Mouse (Mus musculus): Measurements from ENCODE around the gene Pate4. TPM values are rescaled to one million over a fixed set of nuclear protein-coding genes. Genes with fewer than 3 reads are reported as not detected.
"Not testable (repeated sequence)": the region's sequence is repeated elsewhere in the genome, so short reads cannot be mapped to it uniquely, and the experiment has no call there.

The Pate4 gene
- 0.10 TPM in 1 of 2 replicates, not detected in the other for polyA plus RNA-seq (2012; rRNA removed)

- TF ChIP-seq CTCF (IDR thresholded peaks at IDR 0.05; ENCODE audit: control insufficient read depth, insufficient read depth, insufficient replicate concordance, low read depth, low read length) = no peak
- no peak for TF ChIP-seq POLR2A (IDR thresholded peaks at IDR 0.05; ENCODE audit: control insufficient read depth, low read depth, low read length)
- H3K4me1 ChIP-seq (ENCODE audit: control insufficient read depth, insufficient read depth, low read length) = no peaks in the 10 kb centered on the region
- no peaks in the 10 kb centered on the region for H3K36me3 ChIP-seq (ENCODE audit: control insufficient read depth, insufficient read depth, low read length)
- no peaks in the 10 kb centered on the region for H3K27me3 ChIP-seq (ENCODE audit: control insufficient read depth, insufficient read depth, low read length)
- H3K27ac ChIP-seq (ENCODE audit: control insufficient read depth, insufficient read depth, low read depth, low read length) = no peak within 1 kb of the TSS
- no peak within 1 kb of the TSS for H3K4me3 ChIP-seq (ENCODE audit: control insufficient read depth, low read depth, low read length)
Measured at GRCm38 (mm10) chr9:35611841-35612240, at the start of gene Pate4. TSS of gene Pate4 (minus strand) at chr9:35611941.

DNA sequence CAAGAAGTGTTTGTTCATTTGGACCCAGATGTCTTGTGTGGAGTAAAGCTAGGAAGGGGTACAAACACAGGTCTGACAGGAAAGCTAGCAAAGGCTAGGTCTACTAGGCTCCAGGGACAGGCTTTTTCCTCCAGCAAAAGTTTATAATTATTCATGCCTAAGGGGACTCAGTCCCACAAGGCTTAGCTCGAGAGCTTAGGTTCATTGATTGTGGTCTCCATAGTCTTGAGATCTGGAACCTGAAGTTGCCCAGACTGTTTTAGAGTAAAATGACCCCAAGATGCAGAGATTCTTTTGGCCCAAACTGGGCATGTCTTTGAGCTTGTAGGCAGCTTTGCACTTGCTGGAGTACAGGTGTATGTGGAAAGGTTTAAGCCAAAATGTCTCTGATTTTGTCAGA, 36.4 kb upstream of the Pate4 start, which contains the start of gene Pate3:
TSS of gene Pate3 (minus strand) at position 101 of the 400 bp plus-strand sequence.
- no peak within 1 kb of the TSS for H3K4me3 ChIP-seq (ENCODE audit: control insufficient read depth, low read depth, low read length)
- no peaks in the 10 kb centered on the region for H3K36me3 ChIP-seq (ENCODE audit: control insufficient read depth, insufficient read depth, low read length)
- H3K27me3 ChIP-seq (ENCODE audit: control insufficient read depth, insufficient read depth, low read length) = no peaks in the 10 kb centered on the region
- H3K4me1 ChIP-seq (ENCODE audit: control insufficient read depth, insufficient read depth, low read length) = no peaks in the 10 kb centered on the region
- no peak within 1 kb of the TSS for H3K27ac ChIP-seq (ENCODE audit: control insufficient read depth, insufficient read depth, low read depth, low read length)
- no peak for TF ChIP-seq POLR2A (IDR thresholded peaks at IDR 0.05; ENCODE audit: control insufficient read depth, low read depth, low read length)
- TF ChIP-seq CTCF (IDR thresholded peaks at IDR 0.05; ENCODE audit: control insufficient read depth, insufficient read depth, insufficient replicate concordance, low read depth, low read length) = no peak

DNA sequence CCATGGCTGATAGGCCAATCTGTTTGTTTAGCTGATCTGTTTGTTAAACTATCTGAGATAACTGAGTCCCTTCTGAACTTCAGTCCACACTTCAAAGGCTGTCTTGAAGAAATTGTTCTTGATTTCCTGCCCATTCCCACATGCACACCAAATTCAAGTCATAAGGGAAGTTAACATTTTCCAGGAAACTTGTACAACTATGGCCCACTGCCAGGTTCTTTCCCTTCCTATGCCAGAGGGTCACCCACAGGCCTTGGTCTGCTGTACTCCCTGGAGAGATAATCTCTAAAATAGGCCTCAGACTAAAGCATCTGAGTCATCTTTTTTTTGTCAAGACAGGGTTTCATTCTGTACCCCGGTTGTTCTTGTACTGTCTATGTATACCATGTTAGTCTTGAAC, 21.2 kb upstream of the Pate4 start:
- H3K4me1 ChIP-seq (ENCODE audit: control insufficient read depth, insufficient read depth, low read length) = no peaks in the 10 kb centered on the region
- TF ChIP-seq POLR2A (IDR thresholded peaks at IDR 0.05; ENCODE audit: control insufficient read depth, low read depth, low read length) (no peak), CTCF (IDR thresholded peaks at IDR 0.05; ENCODE audit: control insufficient read depth, insufficient read depth, insufficient replicate concordance, low read depth, low read length) (no peak)
- no peak overlapping the region for H3K27ac ChIP-seq (ENCODE audit: control insufficient read depth, insufficient read depth, low read depth, low read length)
- H3K27me3 ChIP-seq (ENCODE audit: control insufficient read depth, insufficient read depth, low read length) = no peaks in the 10 kb centered on the region
- H3K36me3 ChIP-seq (ENCODE audit: control insufficient read depth, insufficient read depth, low read length) = no peaks in the 10 kb centered on the region
- no peak overlapping the region for H3K4me3 ChIP-seq (ENCODE audit: control insufficient read depth, low read depth, low read length)

- not testable (repeated sequence) for H3K27ac ChIP-seq (ENCODE audit: control insufficient read depth, insufficient read depth, low read depth, low read length); H3K4me1 ChIP-seq (ENCODE audit: control insufficient read depth, insufficient read depth, low read length); H3K27me3 ChIP-seq (ENCODE audit: control insufficient read depth, insufficient read depth, low read length); H3K4me3 ChIP-seq (ENCODE audit: control insufficient read depth, low read depth, low read length); H3K36me3 ChIP-seq (ENCODE audit: control insufficient read depth, insufficient read depth, low read length)
Measured at GRCm38 (mm10) chr9:35616784-35617183, 5.0 kb upstream of the Pate4 start.

- H3K36me3 ChIP-seq (ENCODE audit: control insufficient read depth, insufficient read depth, low read length) = no peaks in the 10 kb centered on the region
- no peak overlapping the region for H3K4me3 ChIP-seq (ENCODE audit: control insufficient read depth, low read depth, low read length)
- TF ChIP-seq POLR2A (IDR thresholded peaks at IDR 0.05; ENCODE audit: control insufficient read depth, low read depth, low read length) = no peak
- TF ChIP-seq CTCF (IDR thresholded peaks at IDR 0.05; ENCODE audit: control insufficient read depth, insufficient read depth, insufficient replicate concordance, low read depth, low read length) = no peak
Measured at GRCm38 (mm10) chr9:35614005-35614404, 2.3 kb upstream of the Pate4 start.

DNA sequence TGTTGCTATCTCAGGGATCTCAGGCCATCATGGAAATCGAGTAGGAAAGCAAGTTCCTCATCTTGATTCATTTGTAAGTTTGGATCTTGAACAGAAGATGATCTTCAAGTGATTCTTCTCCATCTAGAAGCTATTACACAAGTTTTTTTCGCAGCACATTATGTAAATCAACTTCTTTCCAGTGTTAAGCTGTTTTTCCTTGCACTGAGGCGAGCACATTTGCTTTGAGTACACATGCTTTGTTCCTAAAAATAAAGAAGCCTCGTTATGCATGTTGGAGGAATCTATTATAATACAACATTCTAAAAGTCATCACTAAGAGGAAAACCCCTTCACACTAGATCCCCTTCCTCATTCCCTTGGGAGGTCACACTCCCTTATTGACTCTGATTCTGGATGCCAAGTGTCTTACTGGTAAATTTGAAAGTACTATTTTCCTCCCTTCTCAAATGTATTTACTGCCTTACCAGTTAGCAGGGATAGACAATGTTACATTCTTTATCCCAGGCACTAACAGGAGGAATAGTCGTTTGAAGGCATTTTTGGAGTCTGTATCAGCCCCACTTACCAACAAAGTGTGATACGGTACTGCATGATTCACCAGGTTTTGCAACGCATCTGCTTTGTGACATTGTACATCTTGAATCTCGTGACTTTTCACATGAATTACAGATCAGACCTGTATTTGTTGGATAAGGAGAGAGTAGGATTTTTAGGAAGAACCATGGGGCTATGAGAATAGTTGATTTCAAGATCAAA, 3.9 kb downstream of the Pate4 start:
- Histone ChIP-seq H3K27me3 (ENCODE audit: control insufficient read depth, insufficient read depth, low read length) (no peaks in the 10 kb centered on the region), H3K36me3 (ENCODE audit: control insufficient read depth, insufficient read depth, low read length) (no peaks in the 10 kb centered on the region), H3K27ac (ENCODE audit: control insufficient read depth, insufficient read depth, low read depth, low read length) (no peak overlapping the region), H3K4me3 (ENCODE audit: control insufficient read depth, low read depth, low read length) (no peak overlapping the region), H3K4me1 (ENCODE audit: control insufficient read depth, insufficient read depth, low read length) (no peaks in the 10 kb centered on the region)
- TF ChIP-seq CTCF (IDR thresholded peaks at IDR 0.05; ENCODE audit: control insufficient read depth, insufficient read depth, insufficient replicate concordance, low read depth, low read length) (no peak), POLR2A (IDR thresholded peaks at IDR 0.05; ENCODE audit: control insufficient read depth, low read depth, low read length) (no peak)

More at GRCm38 (mm10) chr9:35614005-35614404, 2.3 kb upstream of the Pate4 start:
- no peaks in the 10 kb centered on the region for H3K4me1 ChIP-seq (ENCODE audit: control insufficient read depth, insufficient read depth, low read length)
- H3K27me3 ChIP-seq (ENCODE audit: control insufficient read depth, insufficient read depth, low read length) = no peaks in the 10 kb centered on the region
- H3K27ac ChIP-seq (ENCODE audit: control insufficient read depth, insufficient read depth, low read depth, low read length) = no peak overlapping the region

- no peaks in the 10 kb centered on the region for H3K27me3 ChIP-seq (ENCODE audit: control insufficient read depth, insufficient read depth, low read length)
- no peak overlapping the region for H3K4me3 ChIP-seq (ENCODE audit: control insufficient read depth, low read depth, low read length)
- TF ChIP-seq CTCF (IDR thresholded peaks at IDR 0.05; ENCODE audit: control insufficient read depth, insufficient read depth, insufficient replicate concordance, low read depth, low read length) (no peak), POLR2A (IDR thresholded peaks at IDR 0.05; ENCODE audit: control insufficient read depth, low read depth, low read length) (no peak)
- no peaks in the 10 kb centered on the region for H3K36me3 ChIP-seq (ENCODE audit: control insufficient read depth, insufficient read depth, low read length)
- no peak overlapping the region for H3K27ac ChIP-seq (ENCODE audit: control insufficient read depth, insufficient read depth, low read depth, low read length)
- no peaks in the 10 kb centered on the region for H3K4me1 ChIP-seq (ENCODE audit: control insufficient read depth, insufficient read depth, low read length)
Measured at GRCm38 (mm10) chr9:35592903-35593302, 18.8 kb downstream of the Pate4 start.
